Mouse (Mus musculus): ENCODE results near the gene Itk.

Itk gene

GRCm38 (mm10) chr11:46393413-46393812, 4.1 kb upstream of the Itk start:
- no peak for DNase-seq (ENCODE audit: low spot score in 2 of 2)

GRCm38 (mm10) chr11:46392890-46393289, 3.6 kb upstream of the Itk start:
- DNase-seq (ENCODE audit: low spot score in 2 of 2) = no peak

GRCm38 (mm10) chr11:46390621-46391020, 1.3 kb upstream of the Itk start:
- no peak for DNase-seq (ENCODE audit: low spot score in 2 of 2)

- no peak for DNase-seq (ENCODE audit: low spot score in 2 of 2)
These were observed 877 bp downstream of the Itk start for GRCm38 (mm10) chr11:46388438-46388837.

GRCm38 (mm10) chr11:46387061-46387460, 2.3 kb downstream of the Itk start:
- DNase-seq (ENCODE audit: low spot score in 2 of 2) = no peak

GRCm38 (mm10) chr11:46386556-46386955, 2.8 kb downstream of the Itk start:
- peak in 1 of 2 experiments; percentile 29 for DNase-seq (ENCODE audit: low spot score in 2 of 2)

GRCm38 (mm10) chr11:46384925-46385324, 4.4 kb downstream of the Itk start:
- DNase-seq (ENCODE audit: low spot score in 2 of 2) = no peak

- DNase-seq (ENCODE audit: low spot score in 2 of 2) = no peak
These were observed 6.8 kb downstream of the Itk start for GRCm38 (mm10) chr11:46382466-46382865.

GRCm38 (mm10) chr11:46380097-46380675, 9.1 kb downstream of the Itk start:
- DNase-seq (ENCODE audit: low spot score in 2 of 2) = no peak

GRCm38 (mm10) chr11:46377819-46378782, 11.2 kb downstream of the Itk start:
- DNase-seq (ENCODE audit: low spot score in 2 of 2) = no peak

GRCm38 (mm10) chr11:46377316-46377715, 12.0 kb downstream of the Itk start:
- DNase-seq (ENCODE audit: low spot score in 2 of 2) = no peak

GRCm38 (mm10) chr11:46375015-46375414, 14.3 kb downstream of the Itk start:
- DNase-seq (ENCODE audit: low spot score in 2 of 2) = no peak

- DNase-seq (ENCODE audit: low spot score in 2 of 2) = no peak
These were observed 16.0 kb downstream of the Itk start for GRCm38 (mm10) chr11:46373071-46374030.

GRCm38 (mm10) chr11:46372331-46372953, 16.9 kb downstream of the Itk start:
- no peak for DNase-seq (ENCODE audit: low spot score in 2 of 2)

GRCm38 (mm10) chr11:46371250-46371649, 18.1 kb downstream of the Itk start:
- DNase-seq (ENCODE audit: low spot score in 2 of 2) = no peak

GRCm38 (mm10) chr11:46370457-46370856, 18.9 kb downstream of the Itk start:
- peak in 1 of 2 experiments; percentile 44 for DNase-seq (ENCODE audit: low spot score in 2 of 2)

GRCm38 (mm10) chr11:46366357-46366756, 23.0 kb downstream of the Itk start:
- DNase-seq (ENCODE audit: low spot score in 2 of 2) = no peak

- DNase-seq (ENCODE audit: low spot score in 2 of 2) = no peak
These were observed 23.6 kb downstream of the Itk start for GRCm38 (mm10) chr11:46365744-46366143.

- DNase-seq (ENCODE audit: low spot score in 2 of 2) = no peak
These were observed 25.5 kb downstream of the Itk start for GRCm38 (mm10) chr11:46363864-46364263.

GRCm38 (mm10) chr11:46362061-46363022, 27.0 kb downstream of the Itk start:
- DNase-seq (ENCODE audit: low spot score in 2 of 2) = peak; percentile 34 to 62
